Mouse (Mus musculus): ENCODE data around the gene Prmt8.

Gene Prmt8

GRCm38 (mm10) chr6:127735130-127735981 lies 33.9 kb downstream of the Prmt8 start:
- DNase-seq, result no peak

GRCm38 (mm10) chr6:127723126-127723525 lies 46.1 kb downstream of the Prmt8 start:
- DNase-seq, result no peak

- DNase-seq, result no peak
These were observed 49.4 kb downstream of the Prmt8 start for GRCm38 (mm10) chr6:127719875-127720274.

- DNase-seq, result no peak
These were observed 51.8 kb downstream of the Prmt8 start for GRCm38 (mm10) chr6:127717239-127718137.

- DNase-seq, result no peak
These were observed 53.8 kb downstream of the Prmt8 start for GRCm38 (mm10) chr6:127715428-127715827.

- DNase-seq, result no peak
These were observed 54.4 kb downstream of the Prmt8 start for GRCm38 (mm10) chr6:127714906-127715305.

GRCm38 (mm10) chr6:127708218-127708628 lies 61.0 kb downstream of the Prmt8 start:
- DNase-seq, result no peak

- DNase-seq, result no peak
These were observed 68.1 kb downstream of the Prmt8 start for GRCm38 (mm10) chr6:127701036-127701783.

GRCm38 (mm10) chr6:127693681-127694080 lies 75.6 kb downstream of the Prmt8 start:
- no peak for DNase-seq

- no peak for DNase-seq
These were observed 77.0 kb downstream of the Prmt8 start for GRCm38 (mm10) chr6:127692298-127692697.

- DNase-seq, result no peak
These were observed 82.0 kb downstream of the Prmt8 start for GRCm38 (mm10) chr6:127687181-127687860.

GRCm38 (mm10) chr6:127684981-127685380 lies 84.3 kb downstream of the Prmt8 start:
- DNase-seq, result no peak

- DNase-seq, result no peak
These were observed 85.7 kb downstream of the Prmt8 start for GRCm38 (mm10) chr6:127683561-127683960.

- DNase-seq, result no peak
These were observed 88.5 kb downstream of the Prmt8 start for GRCm38 (mm10) chr6:127680784-127681183.

GRCm38 (mm10) chr6:127678998-127679397 lies 90.3 kb downstream of the Prmt8 start:
- DNase-seq, result no peak

GRCm38 (mm10) chr6:127678320-127678719 lies 91.0 kb downstream of the Prmt8 start:
- DNase-seq, result no peak

GRCm38 (mm10) chr6:127676866-127677265 lies 92.4 kb downstream of the Prmt8 start:
- DNase-seq, result no peak

- DNase-seq, result no peak
These were observed 97.2 kb downstream of the Prmt8 start for GRCm38 (mm10) chr6:127672071-127672470.

GRCm38 (mm10) chr6:127670031-127670430 lies 99.2 kb downstream of the Prmt8 start:
- DNase-seq, result no peak

- no peak for DNase-seq
These were observed 100.0 kb downstream of the Prmt8 start for GRCm38 (mm10) chr6:127669313-127669712.

- DNase-seq, result no peak
These were observed 106.0 kb downstream of the Prmt8 start for GRCm38 (mm10) chr6:127663263-127663662.

- DNase-seq, result no peak
These were observed 107.5 kb downstream of the Prmt8 start for GRCm38 (mm10) chr6:127661717-127662292.
